Mouse (Mus musculus): ENCODE measurements around the gene Xlr5a. TPM values are rescaled to one million over a fixed set of nuclear protein-coding genes. Genes with fewer than 3 reads are reported as not detected.
"Not testable (repeated sequence)": the region's sequence is repeated elsewhere in the genome, so short reads cannot be mapped to it uniquely, and the experiment has no call there.

The Xlr5a gene
- polyA plus RNA-seq, 1 experiment from 2014 or later = not detected

- H3K36me3 ChIP-seq; H3K9me3 ChIP-seq (replicated peaks); H3K27me3 ChIP-seq; ATAC-seq (ENCODE audit: insufficient number of reproducible peaks, low FRiP score, low TSS enrichment, low read depth); H3K4me1 ChIP-seq; H3K27ac ChIP-seq (replicated peaks); H3K4me2 ChIP-seq (replicated peaks); H3K9ac ChIP-seq; H3K4me3 ChIP-seq (replicated peaks): not testable (repeated sequence)
- 75% methylated on average over 14 of the region's 14 CpGs for WGBS
Measured at GRCm38 (mm10) chrX:73242821-73243325, 49.9 kb downstream of the Xlr5a start, which contains the start of gene Xlr4c. Gene Xlr4c (minus strand): TSS chrX:73243130.

DNA sequence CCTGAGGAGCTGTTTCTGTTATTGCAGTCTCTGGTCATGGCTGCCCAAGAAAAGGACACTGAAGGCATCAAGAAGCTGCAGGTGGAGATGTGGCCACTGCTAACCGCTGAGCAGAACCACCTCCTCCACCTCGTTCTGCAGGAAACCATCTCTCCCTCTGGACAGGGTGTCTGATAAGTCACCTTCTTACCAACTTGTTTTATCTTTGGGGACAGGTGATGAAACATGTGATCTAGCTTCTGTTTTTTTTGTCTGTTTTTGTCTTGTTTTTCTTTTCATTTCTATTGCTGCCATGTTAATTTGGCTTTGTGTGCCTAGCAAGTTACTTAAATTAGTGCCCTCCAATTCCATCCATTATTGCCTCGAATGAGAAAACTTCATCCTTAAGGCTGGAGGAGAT, 63.5 kb downstream of the Xlr5a start:
- Histone ChIP-seq H3K4me2 (replicated peaks) (peak overlapping the region; percentile 80), H3K4me3 (replicated peaks) (peak overlapping the region; percentile 59), H3K9ac (0 out of 2 replicates have a peak overlapping the region, but pooled peaks have one; percentile 42), H3K27me3 (0 out of 2 replicates have a peak, but pooled peaks cover 6% of the 10 kb centered on the region), H3K4me1 (no peaks in the 10 kb centered on the region), H3K27ac (replicated peaks) (no peak overlapping the region), H3K9me3 (replicated peaks) (no peaks in the 10 kb centered on the region), H3K36me3 (no peaks in the 10 kb centered on the region)
- 38% methylated on average over 3 of the region's 3 CpGs for WGBS
- ATAC-seq (ENCODE audit: insufficient number of reproducible peaks, low FRiP score, low TSS enrichment, low read depth) = no peak

DNA sequence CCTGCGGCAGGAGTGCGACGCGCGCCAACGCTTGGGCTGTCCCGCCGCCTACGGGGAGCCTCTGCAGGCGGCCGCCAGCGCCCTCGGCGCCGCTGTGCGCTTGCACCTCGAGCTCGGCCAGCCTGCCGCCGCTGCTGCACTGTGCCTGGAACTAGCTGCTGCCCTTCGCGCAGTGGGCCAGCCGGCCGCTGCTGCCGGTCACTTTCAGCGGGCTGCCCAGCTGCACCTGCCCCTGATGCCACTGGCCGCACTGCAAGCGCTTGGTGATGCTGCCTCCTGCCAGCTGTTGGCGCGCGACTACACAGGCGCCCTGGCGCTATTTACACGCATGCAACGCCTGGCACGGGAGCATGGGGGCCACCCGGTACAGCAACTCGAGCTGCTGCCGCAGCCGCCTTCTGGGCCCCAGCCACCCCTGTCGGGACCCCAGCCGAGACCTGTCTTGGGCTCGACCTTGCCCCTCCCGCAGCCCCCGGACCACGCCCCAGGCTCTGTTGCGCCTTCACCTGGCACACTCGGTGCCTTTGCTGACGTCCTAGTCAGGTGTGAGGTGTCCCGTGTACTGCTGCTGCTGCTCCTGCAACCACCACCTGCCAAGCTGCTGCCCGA, 64.1 kb downstream of the Xlr5a start:
- no peaks in the 10 kb centered on the region for H3K4me1 ChIP-seq
- 19% methylated on average over 51 of the region's 51 CpGs for WGBS
- peak overlapping the region; percentile 59 for H3K4me3 ChIP-seq (replicated peaks)
- ATAC-seq (ENCODE audit: insufficient number of reproducible peaks, low FRiP score, low TSS enrichment, low read depth) = peak; percentile 74
- no peaks in the 10 kb centered on the region for H3K36me3 ChIP-seq
- 0 out of 2 replicates have a peak, but pooled peaks cover 6% of the 10 kb centered on the region for H3K27me3 ChIP-seq
- H3K27ac ChIP-seq (replicated peaks) = peak overlapping the region; percentile 87
- H3K9me3 ChIP-seq (replicated peaks) = no peaks in the 10 kb centered on the region
- peak overlapping the region; percentile 80 for H3K4me2 ChIP-seq (replicated peaks)
- H3K9ac ChIP-seq = peak overlapping the region; percentile 42

GRCm38 (mm10) chrX:73227914-73228605, 64.7 kb downstream of the Xlr5a start, which contains the start of gene F8a:
Gene F8a (plus strand): TSS chrX:73228291.
- Histone ChIP-seq H3K4me3 (replicated peaks) (peak within 1 kb of the TSS; percentile 59), H3K27me3 (0 out of 2 replicates have a peak, but pooled peaks cover 6% of the 10 kb centered on the region), H3K27ac (replicated peaks) (peak within 1 kb of the TSS; percentile 87), H3K4me1 (no peaks in the 10 kb centered on the region), H3K4me2 (replicated peaks) (peak within 1 kb of the TSS; percentile 80), H3K9me3 (replicated peaks) (no peaks in the 10 kb centered on the region), H3K36me3 (no peaks in the 10 kb centered on the region), H3K9ac (peak within 1 kb of the TSS; percentile 42)
- ATAC-seq (ENCODE audit: insufficient number of reproducible peaks, low FRiP score, low TSS enrichment, low read depth) = peak; percentile 95
- 22% methylated on average over 38 of the region's 39 CpGs for WGBS

GRCm38 (mm10) chrX:73225365-73225764, 67.4 kb downstream of the Xlr5a start:
- Histone ChIP-seq H3K27me3 (0 out of 2 replicates have a peak, but pooled peaks cover 6% of the 10 kb centered on the region), H3K4me2 (replicated peaks) (no peak overlapping the region), H3K9me3 (replicated peaks) (no peaks in the 10 kb centered on the region), H3K36me3 (no peaks in the 10 kb centered on the region), H3K27ac (replicated peaks) (no peak overlapping the region), H3K4me1 (no peaks in the 10 kb centered on the region), H3K4me3 (replicated peaks) (no peak overlapping the region), H3K9ac (no peak overlapping the region)
- WGBS = 43% methylated on average over 1 of the region's 1 CpGs
- ATAC-seq (ENCODE audit: insufficient number of reproducible peaks, low FRiP score, low TSS enrichment, low read depth) = no peak

DNA sequence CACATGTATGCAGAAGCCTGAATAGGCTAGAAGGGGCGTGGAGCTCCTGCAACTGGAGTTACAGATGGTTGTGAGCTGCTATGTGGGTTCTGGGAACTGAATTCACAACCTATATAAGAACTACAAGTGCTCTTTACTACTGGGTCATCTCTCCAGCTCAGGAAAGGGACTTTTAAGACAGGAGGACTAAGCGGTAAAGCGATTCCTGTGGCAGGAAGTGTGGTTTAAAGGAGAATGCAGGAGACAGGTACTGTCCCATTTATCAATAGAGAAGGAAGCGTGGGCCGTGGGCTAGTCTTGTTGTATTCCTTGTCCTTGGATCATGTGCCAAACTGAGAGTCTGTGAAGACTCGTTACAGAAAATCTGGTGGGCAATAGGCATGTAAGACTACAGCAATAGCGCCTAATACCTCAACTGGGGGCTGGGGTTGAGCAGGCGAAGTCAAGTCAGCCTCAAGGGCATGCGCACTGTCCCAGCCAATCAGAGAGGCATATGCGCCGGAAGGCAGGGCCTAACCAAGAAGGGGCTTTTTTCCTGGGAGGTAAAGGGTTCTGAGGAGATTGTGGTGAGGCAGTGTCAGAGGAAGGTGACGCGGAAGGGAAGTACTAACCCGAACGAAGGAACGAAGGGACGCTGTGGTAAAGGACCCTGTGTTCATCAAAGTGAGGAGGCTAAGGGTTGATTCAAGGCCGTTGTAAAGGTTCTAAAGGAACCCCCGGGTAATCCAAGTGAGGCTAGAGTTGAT, 78.8 kb downstream of the Xlr5a start, which contains the start of gene Xlr4b:
Gene Xlr4b (plus strand): TSS at position 515 of the 746 bp plus-strand sequence.
- not testable (repeated sequence) for H3K36me3 ChIP-seq; H3K4me1 ChIP-seq; H3K27ac ChIP-seq (replicated peaks); ATAC-seq (ENCODE audit: insufficient number of reproducible peaks, low FRiP score, low TSS enrichment, low read depth); H3K4me3 ChIP-seq (replicated peaks); H3K4me2 ChIP-seq (replicated peaks); H3K9ac ChIP-seq; H3K27me3 ChIP-seq; H3K9me3 ChIP-seq (replicated peaks)
- 64% methylated on average over 18 of the region's 19 CpGs for WGBS

DNA sequence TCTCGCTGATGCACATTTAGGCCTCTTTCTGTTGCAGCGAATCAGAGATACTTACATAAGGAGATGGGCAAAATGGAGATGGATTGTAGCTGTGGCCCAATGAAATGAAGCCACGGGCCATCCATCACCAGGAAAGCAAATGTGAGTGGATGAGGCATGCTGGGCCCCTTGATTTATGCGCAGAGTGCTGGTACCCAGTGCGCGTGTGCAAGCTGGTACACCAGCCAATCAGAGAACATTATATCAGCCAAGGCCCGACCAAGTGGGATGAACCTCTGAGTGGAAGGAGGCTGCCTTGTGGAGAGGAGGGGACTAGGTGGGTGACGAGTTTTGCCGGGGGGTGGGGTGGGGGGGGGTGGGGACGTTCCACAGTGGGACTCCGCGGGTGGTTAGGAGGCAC, 100.8 kb downstream of the Xlr5a start, which contains the start of gene Xlr3b:
Gene Xlr3b (plus strand): TSS at position 274 of the 400 bp plus-strand sequence.
- not testable (repeated sequence) for H3K36me3 ChIP-seq; H3K27me3 ChIP-seq; ATAC-seq (ENCODE audit: insufficient number of reproducible peaks, low FRiP score, low TSS enrichment, low read depth); H3K4me3 ChIP-seq (replicated peaks); H3K4me2 ChIP-seq (replicated peaks); H3K9ac ChIP-seq; H3K4me1 ChIP-seq; H3K27ac ChIP-seq (replicated peaks); H3K9me3 ChIP-seq (replicated peaks)
- 78% methylated on average over 12 of the region's 12 CpGs for WGBS

DNA sequence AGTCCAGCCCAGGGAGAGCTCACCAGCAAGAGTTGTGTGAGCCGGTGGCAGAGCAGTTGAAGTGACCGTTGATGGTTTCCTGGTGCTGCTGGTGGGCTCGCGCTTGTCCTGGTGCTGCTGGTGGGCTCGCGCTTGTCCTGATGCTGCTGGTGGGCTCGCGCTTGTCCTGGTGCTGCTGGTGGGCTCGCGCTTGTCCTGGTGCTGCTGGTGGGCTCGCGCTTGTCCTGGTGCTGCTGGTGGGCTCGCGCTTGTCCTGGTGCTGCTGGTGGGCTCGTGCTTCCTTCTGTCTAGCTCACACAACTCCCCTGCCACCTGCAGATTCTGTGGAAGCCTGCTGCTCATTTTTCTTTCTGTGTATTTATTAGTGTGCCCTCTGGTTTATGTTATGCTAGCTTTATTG, 115.9 kb downstream of the Xlr5a start, which contains the start of gene Spin2d:
Gene Spin2d (minus strand): TSS at position 101 of the 400 bp plus-strand sequence.
- not testable (repeated sequence) for H3K36me3 ChIP-seq; ATAC-seq (ENCODE audit: insufficient number of reproducible peaks, low FRiP score, low TSS enrichment, low read depth); H3K4me1 ChIP-seq; H3K27me3 ChIP-seq; H3K27ac ChIP-seq (replicated peaks); H3K4me2 ChIP-seq (replicated peaks); H3K4me3 ChIP-seq (replicated peaks); H3K9me3 ChIP-seq (replicated peaks); H3K9ac ChIP-seq
- 91% methylated on average over 6 of the region's 15 CpGs for WGBS

GRCm38 (mm10) chrX:73149350-73149749, 143.4 kb downstream of the Xlr5a start, which contains the start of gene DXBay18:
Gene DXBay18 (minus strand): TSS chrX:73149450.
- not testable (repeated sequence) for H3K4me1 ChIP-seq; H3K4me2 ChIP-seq (replicated peaks); H3K27ac ChIP-seq (replicated peaks); H3K27me3 ChIP-seq; H3K9ac ChIP-seq; ATAC-seq (ENCODE audit: insufficient number of reproducible peaks, low FRiP score, low TSS enrichment, low read depth); H3K9me3 ChIP-seq (replicated peaks); H3K36me3 ChIP-seq; H3K4me3 ChIP-seq (replicated peaks)
- WGBS = no CpG with 5 or more reads among the region's 7 CpGs

DNA sequence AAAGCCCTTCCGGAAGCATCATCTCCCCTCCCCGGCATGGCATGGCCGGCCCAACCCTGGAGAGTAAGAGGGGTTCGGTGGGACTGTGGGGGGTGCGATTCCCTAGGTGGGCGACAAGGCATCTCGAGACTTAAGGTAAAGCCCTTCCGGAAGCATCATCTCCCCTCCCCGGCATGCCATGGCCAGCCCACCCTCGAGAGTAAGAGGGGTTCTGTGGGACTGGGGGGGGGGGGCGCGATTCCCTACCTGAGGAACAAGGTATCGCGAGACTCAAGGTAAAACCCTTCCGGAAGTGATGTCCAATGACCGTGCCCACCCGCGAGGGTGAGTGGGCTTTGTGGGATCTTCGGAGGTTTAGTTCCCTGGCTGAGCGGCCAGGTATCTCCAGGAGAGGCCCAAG, 144.3 kb downstream of the Xlr5a start, which contains the start of gene Xlr5b:
Gene Xlr5b (plus strand): TSS at position 301 of the 400 bp plus-strand sequence.
- no CpG with 5 or more reads among the region's 20 CpGs for WGBS
- H3K36me3 ChIP-seq; H3K27me3 ChIP-seq; H3K9me3 ChIP-seq (replicated peaks); ATAC-seq (ENCODE audit: insufficient number of reproducible peaks, low FRiP score, low TSS enrichment, low read depth); H3K4me3 ChIP-seq (replicated peaks); H3K4me2 ChIP-seq (replicated peaks); H3K9ac ChIP-seq; H3K27ac ChIP-seq (replicated peaks); H3K4me1 ChIP-seq: not testable (repeated sequence)

DNA sequence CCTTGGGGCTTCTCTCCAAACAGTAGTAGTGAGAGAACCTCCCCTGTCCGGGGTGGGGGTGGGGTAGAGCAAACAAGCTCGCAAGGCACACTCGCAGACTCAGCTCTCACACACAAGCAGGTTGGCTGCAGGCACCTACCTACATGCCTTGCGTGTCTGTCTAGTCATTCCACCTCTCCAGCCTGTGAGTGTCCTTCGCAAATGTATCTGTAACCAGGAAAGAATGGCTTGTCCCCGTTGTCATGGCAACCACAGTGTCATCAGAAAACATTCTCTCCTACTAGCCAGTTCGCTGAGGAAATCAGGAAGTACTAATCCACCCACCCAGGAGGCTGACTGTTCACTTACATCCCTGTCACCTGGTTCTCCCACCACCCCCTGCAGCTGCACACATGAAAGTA, 149.6 kb downstream of the Xlr5a start:
- not testable (repeated sequence) for H3K4me2 ChIP-seq (replicated peaks); H3K4me3 ChIP-seq (replicated peaks); H3K36me3 ChIP-seq; H3K9me3 ChIP-seq (replicated peaks); H3K9ac ChIP-seq; H3K4me1 ChIP-seq; ATAC-seq (ENCODE audit: insufficient number of reproducible peaks, low FRiP score, low TSS enrichment, low read depth); H3K27ac ChIP-seq (replicated peaks); H3K27me3 ChIP-seq
- WGBS = no CpG with 5 or more reads among the region's 7 CpGs
